Mouse (Mus musculus): ENCODE measurements around the gene Pitpnm2. TPM values are rescaled to one million over a fixed set of nuclear protein-coding genes. Genes with fewer than 3 reads are reported as not detected.
"Not testable (repeated sequence)": the region's sequence is repeated elsewhere in the genome, so short reads cannot be mapped to it uniquely, and the experiment has no call there.

Pitpnm2 gene
- polyA plus RNA-seq, 1 experiment from 2014 or later = 4.8 TPM

DNA sequence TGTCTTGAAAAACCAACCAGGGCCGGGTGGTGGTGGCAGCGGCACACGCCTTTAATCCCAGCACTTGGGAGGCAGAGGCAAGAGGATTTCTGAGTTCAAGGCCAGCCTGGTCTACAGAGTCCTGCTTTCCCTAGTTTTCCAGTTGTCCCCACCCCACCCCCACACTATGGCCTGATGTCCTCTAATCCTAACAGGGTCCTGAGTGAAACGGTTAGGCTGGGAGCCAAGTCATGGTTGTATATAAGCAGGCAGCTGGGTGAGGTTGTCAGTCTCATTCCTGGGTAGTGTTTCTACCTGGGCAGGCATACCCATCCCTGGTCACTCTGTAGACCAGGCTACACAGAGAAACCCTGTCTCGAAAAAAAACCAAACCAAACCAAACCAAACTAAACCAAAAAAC, 32.5 kb downstream of the Pitpnm2 start:
- H3K9me3 ChIP-seq; H3K4me2 ChIP-seq; H3K4me3 ChIP-seq; H3K9ac ChIP-seq; H3K27me3 ChIP-seq; ATAC-seq (ENCODE audit: insufficient number of reproducible peaks, low FRiP score, low TSS enrichment, low read depth); H3K27ac ChIP-seq: not testable (repeated sequence)
- 80% methylated on average over 5 of the region's 5 CpGs for WGBS
- Histone ChIP-seq H3K36me3 (0 out of 2 replicates have a peak, but pooled peaks cover 10% of the 10 kb centered on the region), H3K4me1 (peaks cover 43% of the 10 kb centered on the region)

DNA sequence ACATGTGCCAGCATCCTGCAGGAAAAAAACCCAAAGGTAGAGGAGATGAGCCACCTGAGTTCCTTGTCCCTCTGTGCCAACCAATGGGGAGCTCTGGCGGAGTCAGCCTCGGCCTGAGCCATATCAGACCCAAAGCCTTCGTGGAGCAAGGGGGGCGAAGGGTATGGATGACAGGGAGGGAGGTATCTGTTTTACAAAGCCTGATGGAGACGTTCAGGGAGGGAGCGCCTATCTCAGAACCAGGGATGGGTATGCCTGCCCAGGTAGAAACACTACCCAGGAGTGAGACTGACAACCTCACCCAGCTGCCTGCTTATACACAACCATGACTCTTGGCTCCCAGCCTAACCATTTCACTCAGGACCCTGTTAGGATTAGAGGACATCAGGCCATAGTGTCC, 33.2 kb downstream of the Pitpnm2 start:
- Histone ChIP-seq H3K27me3 (no peaks in the 10 kb centered on the region), H3K4me2 (no peak overlapping the region), H3K36me3 (0 out of 2 replicates have a peak, but pooled peaks cover 10% of the 10 kb centered on the region), H3K9me3 (no peaks in the 10 kb centered on the region), H3K27ac (no peak overlapping the region), H3K9ac (no peak overlapping the region), H3K4me1 (peaks cover 37% of the 10 kb centered on the region), H3K4me3 (no peak overlapping the region)
- WGBS = 86% methylated on average over 6 of the region's 6 CpGs
- no peak for ATAC-seq (ENCODE audit: insufficient number of reproducible peaks, low FRiP score, low TSS enrichment, low read depth)

DNA sequence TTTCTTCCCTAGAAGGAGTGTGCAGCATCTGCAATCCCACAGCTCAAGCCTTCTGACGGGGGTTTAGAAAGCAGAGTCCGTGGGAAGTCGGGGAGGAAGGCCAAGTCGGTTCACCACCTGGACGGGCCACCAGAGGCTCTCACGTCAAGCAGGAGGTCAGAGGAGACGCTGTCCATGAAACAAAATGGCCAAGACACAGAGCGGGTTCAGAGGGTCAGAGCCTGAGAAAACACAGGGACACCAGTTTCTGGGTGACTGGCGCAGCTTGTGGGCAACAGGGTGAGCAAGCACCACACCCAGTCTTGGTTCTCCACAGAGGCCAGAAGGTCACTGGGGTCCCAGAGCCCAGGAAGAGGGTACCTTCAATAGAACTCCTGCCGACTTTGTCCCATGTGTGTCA, 33.9 kb downstream of the Pitpnm2 start:
- 0 out of 2 replicates have a peak overlapping the region, but pooled peaks have one; percentile 13 for H3K27ac ChIP-seq

DNA sequence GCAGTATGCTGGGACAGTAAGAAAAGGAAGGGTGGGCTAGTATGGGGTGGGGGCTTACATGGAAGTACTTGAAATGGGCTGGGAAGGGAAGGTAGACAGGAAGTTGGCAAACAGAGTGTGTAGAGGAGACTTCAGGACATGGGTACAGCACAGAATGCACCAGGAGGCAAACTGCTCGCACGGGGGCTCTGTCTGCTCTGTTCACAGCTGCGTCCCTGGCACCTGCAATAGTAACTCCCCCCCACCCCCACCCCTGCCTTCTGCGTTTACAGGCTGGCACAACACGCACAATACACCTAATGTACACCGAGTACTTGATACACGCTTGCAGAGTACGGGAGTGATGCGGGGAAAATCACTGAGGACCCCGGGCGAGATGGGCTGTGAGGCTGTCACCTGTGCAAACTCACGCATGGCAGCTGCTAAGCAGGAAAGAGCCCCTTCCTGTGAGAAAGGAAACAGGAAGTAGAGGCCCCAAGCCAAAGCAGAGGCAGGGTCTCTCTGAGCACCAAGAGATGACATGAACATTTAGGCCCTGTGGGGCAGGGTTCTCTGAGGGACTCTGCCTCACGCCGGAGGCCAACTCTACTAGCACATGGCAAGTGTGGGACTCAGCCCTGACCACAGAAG, 34.9 kb downstream of the Pitpnm2 start:
- H3K36me3 ChIP-seq = 0 out of 2 replicates have a peak, but pooled peaks cover 11% of the 10 kb centered on the region
- H3K4me1 ChIP-seq = peaks cover 29% of the 10 kb centered on the region
- H3K9me3 ChIP-seq = no peaks in the 10 kb centered on the region
- ATAC-seq (ENCODE audit: insufficient number of reproducible peaks, low FRiP score, low TSS enrichment, low read depth) = no peak
- H3K4me2 ChIP-seq = no peak overlapping the region
- 80% methylated on average over 14 of the region's 14 CpGs for WGBS
- no peak overlapping the region for H3K9ac ChIP-seq
- no peaks in the 10 kb centered on the region for H3K27me3 ChIP-seq
- no peak overlapping the region for H3K4me3 ChIP-seq
- peak overlapping the region; percentile 54; the same call in 1 of the 2 replicates for H3K27ac ChIP-seq

More for the DNA sequence above, 33.9 kb downstream of the Pitpnm2 start:
- Histone ChIP-seq H3K9ac (no peak overlapping the region), H3K4me2 (no peak overlapping the region), H3K36me3 (0 out of 2 replicates have a peak, but pooled peaks cover 10% of the 10 kb centered on the region), H3K4me3 (no peak overlapping the region), H3K27me3 (no peaks in the 10 kb centered on the region), H3K9me3 (no peaks in the 10 kb centered on the region), H3K4me1 (peaks cover 29% of the 10 kb centered on the region)
- ATAC-seq (ENCODE audit: insufficient number of reproducible peaks, low FRiP score, low TSS enrichment, low read depth) = no peak
- 84% methylated on average over 10 of the region's 10 CpGs for WGBS

DNA sequence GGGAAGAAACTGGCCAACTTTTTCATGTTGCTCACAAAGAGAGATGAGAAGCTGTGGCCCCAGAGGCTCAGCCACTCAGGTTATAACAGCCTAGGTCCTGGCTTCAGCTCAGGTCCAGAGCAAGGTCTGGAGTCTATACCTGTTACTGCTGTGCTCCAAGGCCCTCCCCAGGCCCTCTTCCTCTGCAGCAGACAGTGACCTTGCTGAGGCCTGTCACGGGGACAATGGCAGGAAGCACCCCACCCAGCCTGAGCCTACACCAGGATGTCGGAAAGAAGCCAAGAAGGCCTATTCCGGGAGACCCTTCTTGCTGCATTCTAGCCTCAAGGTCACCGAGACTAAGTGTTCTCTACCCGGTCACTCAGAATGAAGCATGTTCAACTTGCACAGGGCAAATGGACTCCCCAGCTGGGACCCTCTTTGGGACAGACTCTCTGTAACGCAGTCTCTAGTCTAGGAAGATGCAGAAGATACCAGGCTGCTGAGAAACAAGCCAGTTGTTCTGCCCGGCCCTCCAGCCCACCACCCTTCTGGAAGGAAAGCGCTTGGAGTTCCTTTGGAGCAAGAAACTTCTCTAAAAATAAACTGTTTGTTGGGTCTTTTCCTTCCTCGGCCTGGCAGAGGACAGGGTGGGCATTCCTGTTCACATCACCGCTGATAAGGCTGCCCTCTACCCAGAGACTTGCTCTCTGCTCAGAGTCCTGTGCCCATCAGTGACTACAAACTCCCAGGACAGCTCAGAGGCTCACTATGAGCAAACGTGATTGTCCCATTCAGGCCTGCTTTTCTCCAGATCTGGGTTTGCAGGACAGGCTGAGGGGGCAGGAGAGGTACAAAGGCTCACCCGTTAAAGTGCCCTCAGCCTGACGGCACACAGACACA, 35.7 kb downstream of the Pitpnm2 start:
- H3K27me3 ChIP-seq = no peaks in the 10 kb centered on the region
- H3K9me3 ChIP-seq = no peaks in the 10 kb centered on the region
- H3K4me3 ChIP-seq = no peak overlapping the region
- peaks cover 22% of the 10 kb centered on the region; the same call in 1 of the 2 replicates for H3K4me1 ChIP-seq
- H3K27ac ChIP-seq = peak overlapping the region; percentile 54
- no peak for ATAC-seq (ENCODE audit: insufficient number of reproducible peaks, low FRiP score, low TSS enrichment, low read depth)
- WGBS = 81% methylated on average over 13 of the region's 13 CpGs
- 0 out of 2 replicates have a peak, but pooled peaks cover 13% of the 10 kb centered on the region for H3K36me3 ChIP-seq
- H3K4me2 ChIP-seq = no peak overlapping the region
- H3K9ac ChIP-seq = no peak overlapping the region

DNA sequence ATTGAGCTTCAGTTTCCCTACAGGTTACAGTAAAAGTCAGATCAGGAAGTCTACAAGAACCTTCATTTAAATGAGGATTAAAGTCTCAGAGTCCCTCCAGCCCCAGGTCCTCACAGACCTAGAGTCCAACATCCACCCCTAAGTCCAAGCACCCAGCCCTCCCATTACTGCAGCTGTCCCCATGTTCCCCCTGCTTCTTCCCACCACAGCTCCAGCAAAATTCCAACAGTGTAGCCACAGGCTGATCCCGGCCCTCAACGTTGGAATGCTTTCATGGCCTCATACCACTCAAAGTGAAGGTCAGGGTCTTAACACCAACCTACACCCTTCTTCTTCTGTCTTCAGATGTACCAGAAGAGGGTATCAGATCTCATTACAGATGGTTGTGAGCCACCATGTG, 37.9 kb downstream of the Pitpnm2 start:
- H3K4me1 ChIP-seq = peaks cover 19% of the 10 kb centered on the region
- H3K27me3 ChIP-seq = no peaks in the 10 kb centered on the region
- no peak overlapping the region for H3K4me3 ChIP-seq
- no peak for ATAC-seq (ENCODE audit: insufficient number of reproducible peaks, low FRiP score, low TSS enrichment, low read depth)
- H3K9me3 ChIP-seq = no peaks in the 10 kb centered on the region
- H3K4me2 ChIP-seq = no peak overlapping the region
- 81% methylated on average over 2 of the region's 2 CpGs for WGBS
- H3K36me3 ChIP-seq = 0 out of 2 replicates have a peak, but pooled peaks cover 13% of the 10 kb centered on the region
- 0 out of 2 replicates have a peak overlapping the region, but pooled peaks have one; percentile 57 for H3K27ac ChIP-seq
- no peak overlapping the region for H3K9ac ChIP-seq

DNA sequence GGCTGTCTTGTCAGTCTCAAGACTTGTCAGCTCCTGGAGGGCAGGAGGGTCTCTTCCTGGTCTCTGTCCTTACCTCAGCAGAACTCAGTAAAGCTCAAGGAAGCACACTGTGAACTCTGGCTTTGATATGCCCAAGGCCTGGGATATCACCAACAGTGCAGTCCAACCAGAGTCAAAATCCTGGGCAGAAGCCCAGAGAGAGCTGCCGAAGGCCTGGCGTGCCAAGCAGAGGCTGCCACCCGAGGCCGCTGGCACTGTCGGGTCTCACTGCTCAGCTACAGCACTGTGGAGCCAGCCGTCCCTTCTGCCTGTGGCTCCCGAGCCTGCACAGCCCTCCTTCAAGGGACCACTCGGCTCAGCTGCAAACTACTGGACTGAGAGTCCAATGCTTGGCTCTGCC, 38.3 kb downstream of the Pitpnm2 start:
- no peak overlapping the region for H3K4me3 ChIP-seq
- 86% methylated on average over 8 of the region's 8 CpGs for WGBS
- H3K9me3 ChIP-seq = no peaks in the 10 kb centered on the region
- H3K9ac ChIP-seq = no peak overlapping the region
- no peak overlapping the region for H3K4me2 ChIP-seq
- H3K27ac ChIP-seq = 0 out of 2 replicates have a peak overlapping the region, but pooled peaks have one; percentile 57
- H3K4me1 ChIP-seq = peaks cover 24% of the 10 kb centered on the region
- H3K36me3 ChIP-seq = 0 out of 2 replicates have a peak, but pooled peaks cover 13% of the 10 kb centered on the region
- H3K27me3 ChIP-seq = no peaks in the 10 kb centered on the region
- ATAC-seq (ENCODE audit: insufficient number of reproducible peaks, low FRiP score, low TSS enrichment, low read depth) = no peak

DNA sequence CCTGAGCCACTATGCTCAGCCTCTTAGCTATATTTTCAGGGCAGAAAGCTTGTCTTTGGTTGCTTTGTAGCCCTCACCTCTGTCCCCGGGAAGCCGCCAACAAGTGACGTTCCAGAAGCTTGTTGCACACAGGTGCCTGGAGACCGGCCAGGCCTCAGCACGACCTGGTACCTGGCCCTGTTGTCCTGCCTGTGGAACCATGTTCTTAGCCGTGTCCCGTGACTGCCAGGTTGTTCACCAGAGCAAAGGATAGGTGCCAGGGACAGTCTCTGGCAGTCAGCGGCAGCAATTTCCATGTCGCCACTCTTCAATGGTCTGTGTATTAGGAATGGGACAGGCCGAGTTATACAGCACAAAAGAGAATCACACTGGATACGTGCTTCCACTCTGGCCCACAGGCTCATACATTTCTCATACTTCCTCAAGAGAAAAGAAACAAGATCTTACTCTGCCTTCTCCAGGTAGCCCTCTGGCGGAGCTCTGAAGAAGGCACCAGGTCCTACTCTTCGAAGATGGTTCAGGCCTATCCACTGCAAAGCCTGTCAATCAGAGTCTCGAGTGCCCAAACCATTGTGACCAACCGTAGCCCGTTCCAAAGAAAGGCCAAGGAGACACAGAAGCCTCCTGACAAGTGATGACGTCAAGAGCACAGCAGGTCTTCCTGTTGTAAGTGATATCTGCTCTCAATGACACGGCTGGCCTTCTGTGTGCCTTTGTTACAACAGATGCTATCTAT, 39.1 kb downstream of the Pitpnm2 start:
- Histone ChIP-seq H3K9ac (no peak overlapping the region), H3K36me3 (0 out of 2 replicates have a peak, but pooled peaks cover 10% of the 10 kb centered on the region), H3K4me3 (no peak overlapping the region), H3K9me3 (no peaks in the 10 kb centered on the region), H3K4me1 (peaks cover 32% of the 10 kb centered on the region), H3K27ac (no peak overlapping the region), H3K27me3 (no peaks in the 10 kb centered on the region), H3K4me2 (no peak overlapping the region)
- ATAC-seq (ENCODE audit: insufficient number of reproducible peaks, low FRiP score, low TSS enrichment, low read depth) = no peak
- 81% methylated on average over 18 of the region's 18 CpGs for WGBS

DNA sequence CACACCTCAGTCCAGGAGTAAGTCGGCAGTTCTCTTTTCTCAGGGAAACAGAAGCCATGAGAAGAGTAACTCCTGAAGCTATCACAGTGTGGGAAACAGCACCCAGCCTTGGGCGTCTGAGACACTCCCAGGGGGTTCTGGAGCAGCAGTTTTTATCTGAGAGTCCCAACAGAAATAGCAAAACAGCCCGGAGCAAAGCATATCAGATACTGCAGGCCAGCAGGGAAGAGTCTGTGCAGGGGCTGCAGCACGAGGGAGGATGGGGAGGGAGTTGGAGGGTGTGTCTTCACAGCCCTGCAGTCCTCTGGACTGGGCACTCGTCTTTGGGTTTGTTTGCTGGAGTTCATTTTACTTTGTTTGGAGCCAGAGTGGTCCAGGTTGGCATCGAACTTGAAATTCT, 39.7 kb downstream of the Pitpnm2 start:
- H3K4me3 ChIP-seq = no peak overlapping the region
- 52% methylated on average over 6 of the region's 6 CpGs for WGBS
- H3K36me3 ChIP-seq = 0 out of 2 replicates have a peak, but pooled peaks cover 7% of the 10 kb centered on the region
- no peaks in the 10 kb centered on the region for H3K9me3 ChIP-seq
- no peak overlapping the region for H3K9ac ChIP-seq
- no peak for ATAC-seq (ENCODE audit: insufficient number of reproducible peaks, low FRiP score, low TSS enrichment, low read depth)
- H3K27ac ChIP-seq = no peak overlapping the region
- no peak overlapping the region for H3K4me2 ChIP-seq
- H3K27me3 ChIP-seq = no peaks in the 10 kb centered on the region
- peaks cover 32% of the 10 kb centered on the region for H3K4me1 ChIP-seq

DNA sequence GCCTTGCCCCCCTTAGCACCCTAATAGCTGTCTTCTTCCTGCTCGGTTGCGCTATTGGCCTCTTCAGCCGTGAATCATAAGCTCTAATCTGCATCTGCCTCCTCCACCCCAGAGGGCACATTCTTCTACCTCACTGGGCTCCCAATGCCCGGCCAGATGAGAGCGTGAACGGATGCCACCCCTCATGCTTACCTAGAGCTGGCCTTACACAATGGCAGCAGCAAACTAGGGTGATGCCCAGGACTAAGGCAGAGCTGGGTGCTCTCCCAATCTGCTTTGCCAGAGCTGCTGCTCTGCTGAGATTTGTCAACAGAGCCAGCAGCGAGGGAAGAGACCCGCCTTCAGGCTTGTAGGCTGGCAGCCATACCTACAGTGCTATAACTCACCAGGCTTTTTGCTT, 41.5 kb downstream of the Pitpnm2 start:
- H3K4me1 ChIP-seq = peaks cover 29% of the 10 kb centered on the region
- WGBS = 63% methylated on average over 8 of the region's 8 CpGs

DNA sequence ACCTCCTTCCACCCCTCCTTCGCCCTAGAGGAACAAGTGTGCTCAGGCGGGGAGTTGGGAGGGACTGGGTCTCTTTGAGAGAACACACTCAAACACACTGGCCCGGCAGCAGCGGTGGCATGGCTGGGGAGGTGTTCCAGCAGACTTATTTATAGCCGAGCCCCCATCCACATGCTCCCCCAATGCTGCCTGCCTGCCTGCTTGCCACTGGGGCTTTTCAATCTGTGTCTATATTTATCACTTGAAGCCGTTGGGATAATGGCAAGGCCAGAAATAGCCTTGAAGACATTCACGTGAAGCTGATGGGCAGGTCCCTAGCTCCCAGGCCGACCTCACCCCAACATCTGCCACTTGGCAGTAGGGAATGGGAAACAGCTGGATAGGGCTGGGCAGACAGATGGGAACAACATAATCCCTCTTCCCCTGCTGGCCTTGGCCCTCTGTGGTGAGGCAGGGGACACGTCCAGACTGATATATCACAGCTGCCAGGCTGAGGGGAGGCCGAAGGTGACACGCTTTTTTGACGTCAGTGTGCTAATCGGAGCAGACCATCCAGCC, 43.0 kb downstream of the Pitpnm2 start:
- Histone ChIP-seq H3K4me2 (no peak overlapping the region), H3K9me3 (no peaks in the 10 kb centered on the region), H3K4me3 (no peak overlapping the region), H3K36me3 (0 out of 2 replicates have a peak, but pooled peaks cover 3% of the 10 kb centered on the region), H3K27me3 (no peaks in the 10 kb centered on the region), H3K27ac (peak overlapping the region; percentile 55), H3K9ac (no peak overlapping the region), H3K4me1 (peaks cover 34% of the 10 kb centered on the region)
- peak; percentile 62 for ATAC-seq (ENCODE audit: insufficient number of reproducible peaks, low FRiP score, low TSS enrichment, low read depth)
- 29% methylated on average over 13 of the region's 13 CpGs for WGBS

More for the DNA sequence above, 41.5 kb downstream of the Pitpnm2 start:
- no peak overlapping the region for H3K4me3 ChIP-seq
- H3K4me2 ChIP-seq = no peak overlapping the region
- H3K27me3 ChIP-seq = no peaks in the 10 kb centered on the region
- H3K9me3 ChIP-seq = no peaks in the 10 kb centered on the region
- no peak overlapping the region for H3K9ac ChIP-seq
- 0 out of 2 replicates have a peak overlapping the region, but pooled peaks have one; percentile 4 for H3K27ac ChIP-seq
- H3K36me3 ChIP-seq = 0 out of 2 replicates have a peak, but pooled peaks cover 4% of the 10 kb centered on the region
- ATAC-seq (ENCODE audit: insufficient number of reproducible peaks, low FRiP score, low TSS enrichment, low read depth) = no peak

Data from limb, embryonic 15.5 days (tissue).